Mouse (Mus musculus) megakaryocyte progenitor cell, adult 5-6 weeks (primary cell): ENCODE data around the gene Krt76. TPM values are rescaled to one million over a fixed set of nuclear protein-coding genes. Genes with fewer than 3 reads are reported as not detected.

Source experiments
- ATAC-seq: replicated peaks from 2 replicates; pipeline ENCODE4 v1.8.0; 2016; ENCODE audit warnings: mild to moderate bottlenecking, moderate TSS enrichment, inconsistent platforms; ENCODE audit not compliant: poor library complexity
- total RNA-seq, 2 experiments: library from RNA; stranded (forward) in 1 of 2; stranded (reverse) in 1 of 2; fragments of 157-497, 149-512 nt in 1 of 2; fragments of 200-1000 nt in 1 of 2; gene quantifications; 2 replicates each; pipeline versions ENCODE4 v1.2.3 to v1.2.4; 2015 to 2017

The Krt76 gene
- total RNA-seq (2015) (not detected in 2 replicates), total RNA-seq (2017) (not detected in 2 replicates)

DNA sequence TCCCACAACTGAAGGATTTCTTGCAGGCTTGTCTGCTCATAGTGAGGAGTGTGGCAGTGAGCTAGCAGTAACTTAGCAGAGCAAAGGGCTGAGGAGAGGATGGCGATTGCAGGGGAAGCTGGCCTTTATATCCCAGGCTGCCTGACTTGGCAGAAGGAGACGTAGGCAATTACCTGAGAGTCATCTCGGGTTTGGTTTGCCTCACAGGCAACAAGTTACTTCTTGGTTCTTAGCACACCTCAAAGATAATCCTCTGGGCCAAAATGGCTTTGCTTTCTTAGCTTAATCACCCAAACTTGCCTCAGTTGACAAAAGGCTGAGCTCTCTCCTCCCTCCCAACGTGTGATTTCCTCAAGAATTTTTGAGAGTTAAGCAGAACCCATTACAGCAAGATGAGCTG is at the start of gene Krt76:
Gene Krt76 (minus strand): TSS at position 101 of the 400 bp plus-strand sequence.
- no peak for ATAC-seq

DNA sequence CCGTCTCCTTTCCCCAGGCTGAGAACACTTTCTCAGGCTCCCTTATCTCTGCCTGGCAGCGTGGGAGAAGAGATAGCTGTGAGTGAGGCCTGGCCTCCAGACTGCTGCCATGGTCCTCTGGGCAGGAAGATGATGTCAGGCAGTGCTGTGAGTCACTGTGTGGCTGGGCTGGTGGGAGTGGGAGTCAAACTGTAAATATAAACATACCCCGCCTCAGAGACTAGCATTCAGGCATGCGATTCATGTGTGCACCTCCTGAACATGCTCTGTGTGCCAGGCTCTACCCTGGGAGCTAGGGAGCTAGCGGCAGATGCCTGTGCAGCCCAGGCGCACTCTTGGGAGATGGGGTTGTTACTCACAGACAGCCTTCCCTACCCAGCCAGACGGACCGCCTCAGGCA is 49.2 kb upstream of the Krt76 start:
- no peak for ATAC-seq

DNA sequence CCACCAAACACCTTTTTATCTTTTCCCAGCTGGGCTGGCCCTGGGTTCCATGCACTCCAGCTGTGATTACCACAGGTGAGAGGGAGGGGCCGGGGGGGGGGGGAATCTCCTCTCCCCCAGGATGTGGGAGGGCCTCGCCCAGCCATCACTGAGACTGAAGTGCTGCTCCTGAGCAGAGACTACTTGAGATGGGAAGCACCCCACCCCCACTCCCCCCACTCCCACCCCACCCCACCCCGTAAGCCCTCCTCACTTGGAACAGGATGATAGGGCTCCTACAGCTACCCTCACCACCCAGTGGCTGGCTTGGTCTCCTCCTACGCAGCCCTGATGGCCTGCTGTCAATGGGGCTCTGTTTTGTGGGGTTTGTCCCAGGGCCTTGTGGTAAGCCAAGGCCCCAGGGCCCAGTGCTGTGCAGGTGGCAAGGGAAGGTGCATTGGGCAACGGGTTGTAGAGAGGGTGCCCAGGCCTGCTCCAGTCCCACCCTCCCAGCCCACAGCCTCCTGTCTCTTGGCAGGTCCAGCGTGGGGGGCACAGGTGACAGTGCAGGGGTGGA is 47.6 kb upstream of the Krt76 start, which contains the start of gene Krt79:
Gene Krt79 (minus strand): TSS at position 51 of the 556 bp plus-strand sequence.
- no peak for ATAC-seq

DNA sequence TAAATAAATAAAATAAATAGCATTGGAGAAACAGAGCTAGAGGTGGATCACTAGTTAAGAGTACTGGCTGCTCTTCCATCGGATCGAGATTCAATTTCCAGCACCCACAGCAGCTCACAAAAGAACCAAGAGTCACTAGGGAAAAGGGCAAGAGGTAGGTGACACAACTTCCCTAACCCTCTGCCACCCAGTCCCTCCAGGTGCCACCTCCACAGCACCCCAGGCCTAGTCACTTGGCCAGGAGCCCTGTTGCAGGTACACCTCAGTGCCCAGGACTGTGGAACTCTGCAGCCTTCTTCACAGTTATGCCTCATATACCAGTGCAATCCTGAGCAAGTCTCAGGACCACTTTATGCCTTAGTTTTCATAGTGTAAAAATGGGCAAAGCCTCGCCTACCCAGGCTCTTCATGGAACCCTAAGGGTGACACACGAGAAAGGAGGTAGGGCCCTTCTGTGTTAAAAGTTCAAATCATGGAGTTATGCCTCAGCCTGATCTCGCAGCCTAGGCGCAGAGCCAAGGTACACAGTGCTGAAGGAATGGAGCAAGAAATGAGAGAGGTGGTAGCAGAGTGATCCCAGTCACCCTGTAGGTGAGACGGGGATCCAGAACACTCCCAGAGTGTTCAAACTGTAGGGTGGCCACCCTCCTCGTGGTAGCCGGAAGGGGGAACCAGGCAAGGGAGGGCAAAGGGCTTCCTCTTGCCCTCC is 46.0 kb upstream of the Krt76 start:
- ATAC-seq, result no peak

DNA sequence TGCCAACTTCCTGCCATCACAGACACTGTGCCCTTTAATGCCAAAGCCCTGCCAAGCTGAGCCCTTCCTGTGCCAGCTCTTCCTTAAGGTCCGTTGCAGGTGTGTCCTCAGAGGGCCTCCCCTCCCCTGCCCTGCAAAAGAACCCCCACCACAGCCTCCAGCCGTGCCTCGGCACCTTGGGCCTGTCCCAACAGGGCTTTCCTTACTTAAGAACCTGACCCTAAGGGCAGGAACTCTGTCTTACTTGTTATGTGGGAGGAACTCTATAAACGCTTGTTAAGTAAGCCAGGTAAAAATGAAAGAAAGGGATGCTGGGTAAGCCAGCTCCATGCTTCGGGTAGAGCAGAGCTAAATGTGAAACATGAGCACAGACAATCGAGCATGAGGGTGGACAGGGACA is 40.3 kb upstream of the Krt76 start:
- ATAC-seq, result no peak

DNA sequence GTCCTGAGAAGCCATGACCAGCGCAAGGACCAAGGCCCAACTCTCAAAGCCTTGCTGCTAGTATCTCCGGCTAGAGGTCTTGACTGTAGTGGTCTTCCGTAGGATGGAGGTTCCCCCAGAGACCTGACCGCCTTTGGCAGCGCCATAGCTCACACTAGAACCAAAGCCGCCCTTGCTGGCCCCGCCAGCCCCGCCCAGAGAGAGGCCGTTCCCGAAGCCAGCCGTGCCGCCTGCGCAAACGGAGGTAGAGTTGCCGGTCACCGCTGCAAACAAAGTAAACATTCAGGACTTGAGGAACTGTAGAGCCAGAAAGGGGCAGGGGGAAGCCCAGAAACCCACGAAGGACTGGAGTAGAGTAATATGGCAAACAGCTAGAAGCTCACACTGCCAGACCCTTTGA is 36.9 kb upstream of the Krt76 start:
- ATAC-seq, result no peak

DNA sequence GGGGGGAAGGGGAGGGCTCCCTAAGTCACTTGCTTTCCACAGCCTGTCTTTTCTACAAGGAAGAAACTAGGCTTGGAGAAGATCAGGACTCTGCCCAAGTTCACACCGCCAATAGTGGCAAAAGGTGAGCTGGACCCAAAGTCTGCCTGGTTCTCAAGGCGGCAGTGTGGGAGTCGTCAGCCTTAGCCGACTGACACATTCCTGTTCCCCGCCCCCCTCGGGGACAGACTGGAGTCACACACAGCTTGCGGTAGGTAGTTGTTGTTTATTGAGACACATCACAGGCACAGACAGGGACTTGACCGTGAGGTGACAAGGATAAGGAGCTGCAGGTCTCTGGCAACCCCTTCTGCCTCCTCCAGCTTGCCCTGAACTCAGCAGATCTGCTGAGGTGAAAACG is 36.4 kb upstream of the Krt76 start:
- no peak for ATAC-seq

DNA sequence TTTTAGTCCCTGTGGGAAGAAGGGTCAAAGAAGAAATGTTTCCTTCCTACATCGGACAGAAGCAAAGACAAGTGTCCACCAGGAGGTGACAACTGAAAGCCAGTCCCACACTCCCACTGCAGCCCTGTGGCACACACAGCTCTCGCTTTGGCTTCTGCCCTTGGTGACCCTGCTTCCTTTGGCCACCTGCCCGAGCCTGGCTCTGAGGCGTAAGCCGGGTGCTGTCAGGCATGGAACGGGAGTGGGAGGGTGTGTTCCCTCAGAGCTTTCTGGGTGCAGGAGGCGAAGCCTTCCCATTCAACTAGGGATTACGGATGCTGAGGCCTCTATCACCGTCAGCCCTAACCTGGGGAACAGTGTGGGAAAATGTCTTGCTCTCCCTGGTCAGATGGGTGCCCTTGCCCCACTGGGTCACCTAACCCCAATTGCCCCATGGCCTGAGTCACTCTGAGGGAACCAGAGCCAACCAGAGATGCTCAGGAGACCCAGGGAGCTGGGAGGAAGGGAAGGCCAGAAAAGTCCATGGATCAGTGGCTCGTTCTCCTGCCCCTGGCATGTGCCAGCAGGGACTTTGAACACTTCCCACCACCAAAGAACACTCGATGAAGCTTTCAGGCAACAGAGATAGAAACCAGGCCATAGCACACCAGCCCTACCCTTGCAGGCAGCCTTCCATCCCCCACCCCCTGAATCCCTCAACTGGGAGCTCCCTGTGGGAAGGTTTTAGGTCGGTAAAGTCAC is 34.8 kb upstream of the Krt76 start:
- no peak for ATAC-seq

DNA sequence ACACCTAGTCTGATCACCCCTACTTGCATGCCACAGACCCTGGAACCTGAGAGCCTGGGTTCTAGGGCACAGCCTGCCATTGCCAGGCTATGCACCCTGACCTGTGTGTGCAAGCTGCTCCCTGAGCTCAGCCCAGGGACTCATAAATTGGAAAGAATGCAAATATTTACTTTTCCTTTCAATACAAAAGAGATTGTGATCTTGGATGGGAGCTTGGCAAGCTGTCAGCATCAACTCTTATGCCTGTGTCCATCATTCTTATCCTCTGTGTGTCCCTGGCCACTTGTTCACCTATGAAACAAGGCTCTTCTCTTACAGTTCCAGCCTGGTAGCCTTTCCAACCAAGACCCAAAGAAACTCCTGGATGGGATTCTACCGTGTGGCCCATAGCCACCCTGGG is 32.3 kb upstream of the Krt76 start:
- no peak for ATAC-seq

DNA sequence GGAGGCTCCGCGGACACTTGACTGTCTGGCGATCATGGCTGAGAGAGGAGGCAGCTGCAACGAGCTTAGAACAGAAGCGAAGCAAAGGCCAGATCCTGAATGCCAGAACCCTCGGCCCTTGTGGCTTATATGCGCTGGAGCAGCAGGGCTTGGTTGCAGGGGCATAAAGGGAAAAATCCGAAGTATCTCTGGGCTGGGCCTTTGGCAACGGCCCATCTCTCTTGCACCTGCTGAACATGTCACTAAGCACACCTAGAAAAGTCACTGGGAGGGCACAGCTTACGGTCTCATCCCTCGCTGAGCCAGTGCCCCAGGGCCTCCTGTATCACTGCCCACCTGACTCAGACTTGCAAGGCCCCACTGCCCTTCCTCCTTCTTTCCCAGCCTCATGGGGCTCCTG is 31.9 kb upstream of the Krt76 start, which contains the start of gene Krt4:
Gene Krt4 (minus strand): TSS at position 101 of the 400 bp plus-strand sequence.
- no peak for ATAC-seq

DNA sequence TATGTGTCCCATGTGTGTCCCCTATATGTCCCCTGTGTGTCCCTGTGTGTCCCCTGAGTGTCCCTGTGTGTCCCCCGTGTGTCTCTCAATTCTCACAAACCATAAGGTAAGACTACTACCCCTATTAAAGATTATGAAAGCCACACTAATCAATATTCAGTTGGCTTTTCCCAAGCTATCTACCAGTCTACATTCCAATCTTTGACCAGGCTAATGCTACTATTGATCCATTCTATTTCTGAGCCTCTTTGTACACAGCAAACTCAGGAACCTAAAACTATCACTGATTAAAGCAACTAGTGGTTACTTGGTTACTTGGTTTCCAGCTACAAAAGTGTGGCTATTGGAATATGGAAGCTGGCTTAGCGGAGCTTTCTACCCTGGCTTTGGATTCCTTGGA is 29.6 kb upstream of the Krt76 start:
- ATAC-seq, result no peak

DNA sequence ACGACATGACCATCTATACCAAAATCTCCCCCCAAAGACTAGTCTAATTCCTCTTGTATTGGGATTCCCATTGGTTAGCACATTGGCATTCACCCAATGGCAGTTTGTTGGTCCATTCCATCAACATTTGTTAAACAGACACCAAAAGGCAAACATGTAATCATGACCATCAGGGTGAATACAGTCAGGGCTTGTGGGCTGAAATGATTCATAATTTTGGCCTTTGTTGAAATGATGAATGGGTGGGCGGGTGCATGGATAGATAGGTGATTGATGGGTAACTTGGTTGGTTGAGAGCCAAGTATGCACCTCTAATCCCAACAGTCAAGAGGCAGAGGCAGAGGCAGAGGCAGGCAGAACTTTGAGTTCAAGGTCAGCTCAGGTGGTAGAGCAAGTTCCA is 23.4 kb upstream of the Krt76 start:
- no peak for ATAC-seq

DNA sequence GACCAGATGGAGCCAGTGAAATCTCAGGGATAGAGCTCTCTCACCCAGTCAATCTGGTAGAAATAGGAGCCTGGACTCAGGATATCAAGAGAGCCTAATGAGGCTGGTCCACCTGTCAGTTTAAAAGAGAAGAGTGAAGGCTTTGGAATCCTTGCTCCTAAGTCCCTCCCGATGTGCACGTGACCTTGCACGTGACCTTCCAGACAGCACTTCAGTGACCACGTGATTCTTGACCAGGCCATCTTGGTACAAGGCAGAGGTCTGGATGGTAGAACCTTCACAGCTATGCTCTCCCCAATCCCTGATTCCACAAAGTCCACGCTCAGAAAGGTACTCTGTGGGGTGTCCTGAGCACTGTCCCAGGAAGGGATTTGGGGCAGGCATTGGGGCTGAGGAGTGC is 12.1 kb upstream of the Krt76 start:
- no peak for ATAC-seq

DNA sequence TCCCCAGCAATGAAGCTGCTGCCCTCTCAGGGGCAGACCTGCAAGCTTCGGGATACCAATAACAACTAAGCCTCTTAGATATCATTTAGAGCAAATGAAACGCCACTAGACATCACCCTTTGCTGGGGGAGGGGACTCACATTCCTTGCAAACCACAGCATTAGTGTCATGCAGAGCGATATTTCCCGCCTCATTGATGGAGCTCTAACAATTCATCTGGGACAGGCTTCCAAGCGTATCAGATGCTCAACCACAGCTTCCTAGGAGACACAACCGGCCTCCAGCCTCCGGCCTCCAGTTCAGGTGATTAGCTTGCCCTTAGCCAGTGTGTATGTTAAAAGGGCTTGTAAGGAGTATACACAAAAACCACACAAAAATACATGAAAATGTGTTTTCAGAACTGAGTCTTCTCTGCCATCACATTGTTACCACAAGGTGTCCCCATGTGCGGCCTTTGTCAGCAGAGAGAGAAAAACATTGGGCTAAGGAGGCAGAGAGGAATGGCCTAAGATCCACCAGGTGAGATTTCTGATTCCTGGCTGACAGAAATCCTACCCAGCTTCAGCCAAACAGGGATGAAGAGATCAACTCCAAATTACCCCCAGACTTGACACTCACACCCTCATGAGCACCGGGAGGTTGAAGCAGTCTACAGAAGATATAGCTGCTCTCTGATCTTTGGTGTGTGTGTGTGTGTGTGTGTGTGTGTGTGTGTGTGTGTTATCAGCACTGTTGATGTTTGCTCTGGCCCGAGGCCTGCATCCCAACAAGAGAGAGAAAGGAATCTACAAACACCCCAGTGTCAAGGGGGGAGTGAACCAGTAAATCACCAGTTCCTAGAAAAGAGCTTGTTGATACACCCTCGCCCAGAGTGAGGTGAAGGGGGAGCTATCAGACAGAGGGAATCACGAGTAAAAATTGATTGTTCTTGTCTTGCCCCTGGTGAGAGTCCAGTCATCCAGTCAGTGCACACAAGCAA is 9.7 kb upstream of the Krt76 start:
- no peak for ATAC-seq

DNA sequence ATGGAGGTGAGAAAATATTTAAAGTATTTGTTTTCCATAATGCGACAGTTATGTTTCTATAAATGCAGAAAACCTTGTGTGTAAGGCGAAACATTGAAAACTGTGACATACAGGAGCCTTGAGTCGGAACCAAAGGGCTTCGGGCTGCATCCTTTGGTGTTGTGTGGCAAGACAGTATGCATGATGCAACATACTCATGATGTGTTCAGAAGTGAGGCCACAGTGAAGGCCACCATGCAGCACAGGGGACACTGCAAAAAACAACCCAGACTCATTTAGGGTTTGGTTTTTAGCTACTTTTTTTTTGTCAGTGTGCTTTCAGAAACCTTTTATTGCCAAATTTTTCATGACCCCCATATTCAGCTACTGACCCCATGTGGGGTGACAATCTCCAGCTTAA is 2.5 kb upstream of the Krt76 start:
- ATAC-seq, result no peak

DNA sequence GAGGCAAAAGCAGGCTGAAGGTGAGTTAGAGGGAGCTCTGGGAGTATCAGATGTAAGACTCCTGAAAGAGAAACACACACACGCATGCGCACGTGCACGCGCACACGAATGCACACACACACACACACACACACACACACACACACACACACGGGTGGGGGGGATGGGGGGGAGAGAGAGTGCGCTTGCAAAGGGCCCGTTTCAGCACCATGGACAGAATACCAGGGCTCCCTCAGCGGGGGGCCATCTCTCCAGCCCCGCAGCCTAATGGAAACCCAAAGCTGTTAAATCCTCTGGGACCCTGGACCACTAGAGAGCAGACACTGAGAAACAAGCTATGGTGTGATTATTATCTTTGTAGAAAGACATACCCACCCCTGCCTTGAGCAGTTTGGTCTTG is 12.9 kb downstream of the Krt76 start:
- no peak for ATAC-seq

DNA sequence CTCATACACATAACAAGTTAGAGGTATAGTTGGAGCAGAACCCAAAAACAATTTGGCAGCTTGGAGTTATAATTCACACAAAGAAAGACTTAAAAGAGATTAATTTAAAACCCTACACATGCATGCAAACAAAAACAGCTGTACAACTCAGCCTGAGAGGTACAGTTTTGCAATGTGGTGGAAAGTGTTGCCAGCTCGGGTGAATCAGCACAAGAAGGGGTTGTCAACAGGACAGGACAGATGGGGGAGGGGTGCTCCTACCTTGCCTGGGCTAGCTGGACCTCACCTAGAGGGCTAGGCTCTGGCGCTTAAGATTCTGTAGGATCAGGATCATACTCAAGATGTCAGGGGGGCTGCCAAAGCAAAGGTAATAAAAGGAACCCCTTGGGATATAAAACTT is 14.7 kb downstream of the Krt76 start:
- no peak for ATAC-seq

DNA sequence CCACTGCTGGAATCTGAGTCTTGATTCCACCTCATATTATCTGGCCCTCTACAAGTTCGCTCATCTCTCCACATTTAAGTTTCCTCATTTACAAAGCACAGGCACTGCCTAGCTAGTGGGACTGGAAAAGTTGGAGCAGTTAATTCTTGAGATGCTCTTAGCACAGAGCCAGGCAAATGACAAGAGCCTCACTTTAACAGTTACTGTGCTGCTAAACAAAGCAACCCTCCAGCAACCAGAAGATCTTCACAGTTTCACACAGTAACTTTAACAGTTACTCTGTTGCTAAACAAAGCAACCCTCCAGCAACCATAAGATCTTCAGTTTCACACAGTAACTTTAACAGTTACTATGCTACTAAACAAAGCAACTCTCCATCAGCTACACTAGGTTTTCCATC is 18.3 kb downstream of the Krt76 start:
- ATAC-seq, result no peak

DNA sequence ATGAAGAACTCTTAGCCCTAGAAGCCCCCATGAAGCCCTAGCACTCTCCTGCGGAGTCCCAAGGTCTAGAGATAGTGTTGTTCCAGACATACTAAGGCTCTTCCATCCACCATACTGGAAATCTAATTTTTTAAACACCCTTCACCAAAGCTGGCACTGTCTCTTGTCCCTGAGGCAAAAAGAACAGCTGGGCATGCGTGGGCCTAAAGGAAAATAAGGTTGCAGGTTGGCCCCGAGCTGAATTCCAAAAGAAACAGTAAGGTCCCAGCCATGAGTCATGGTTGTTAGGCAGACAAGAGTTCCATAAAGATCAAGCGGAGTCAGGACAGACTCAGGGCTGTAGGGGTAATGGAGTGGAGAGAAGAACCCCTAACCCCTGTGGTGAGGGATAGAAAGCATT is 19.5 kb downstream of the Krt76 start:
- no peak for ATAC-seq

DNA sequence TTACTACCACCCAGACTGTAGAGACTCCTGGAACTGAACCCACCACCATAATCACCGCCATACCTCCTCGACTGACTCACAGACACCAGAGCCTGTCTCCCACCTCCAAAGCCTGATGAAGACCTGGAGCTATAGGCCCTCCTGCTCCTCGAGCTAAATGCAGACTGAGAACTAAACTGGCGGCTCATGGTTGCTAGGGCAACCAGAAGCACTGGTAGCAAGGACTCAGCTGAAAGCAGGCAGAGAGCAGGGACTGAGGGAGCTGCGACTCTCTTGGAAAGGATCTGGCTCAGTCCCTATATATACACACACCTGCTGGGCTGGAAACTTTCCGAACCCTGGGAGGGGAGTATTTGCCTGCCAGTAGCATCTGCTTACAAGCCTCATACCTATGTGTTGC is 23.3 kb downstream of the Krt76 start, which contains the start of gene Krt77:
Gene Krt77 (minus strand): TSS at position 275 of the 400 bp plus-strand sequence.
- ATAC-seq, result no peak

DNA sequence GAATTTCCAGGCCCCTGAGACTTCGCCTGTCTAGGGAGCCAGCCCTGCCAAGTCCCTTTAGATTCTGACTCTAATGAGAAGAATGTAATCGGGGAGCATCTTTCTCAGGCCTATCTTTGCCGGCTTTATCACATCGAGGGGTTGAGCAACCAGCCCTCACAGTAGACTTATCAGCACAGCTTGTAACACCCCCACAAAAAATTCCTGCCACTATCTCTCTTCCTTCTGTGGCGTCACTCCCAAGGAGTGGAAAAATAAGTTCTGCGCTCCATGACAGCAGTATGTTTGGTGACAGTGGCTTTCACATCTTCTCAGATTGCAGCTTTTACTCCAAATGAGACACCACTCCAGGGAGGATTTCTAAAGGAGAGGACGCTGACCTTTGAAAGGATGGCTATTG is 26.0 kb downstream of the Krt76 start:
- ATAC-seq, result no peak
